Mouse (Mus musculus) lung, embryonic 16.5 days (tissue): ENCODE results near the gene Bco1. TPM values are rescaled to one million over a fixed set of nuclear protein-coding genes. Genes with fewer than 3 reads are reported as not detected.
A peak's percentile ranks its signal among the peaks of the same experiment; 100 is the strongest.

Experiments
- ATAC-seq: fragments of 200-750 bp; cut with Nextera tagmentation; 2 replicates; pipeline ENCODE4 v1.8.0; 2017; ENCODE audit warnings: low read depth, mild to moderate bottlenecking, moderate library complexity
- H3K27ac ChIP-seq: fragments of 300-500 bp; sonication (generic); 2 replicates; pipeline ENCODE4 v1.5.1; 2014; ENCODE audit warnings: mild to moderate bottlenecking, control low read depth, low read length
- H3K27me3 ChIP-seq: fragments of 300-500 bp; sonication (generic); 2 replicates; pipeline ENCODE4 v1.6.1; 2014; ENCODE audit warnings: low read depth, low read length, mixed read lengths; ENCODE audit not compliant: control insufficient read depth, insufficient read depth
- H3K36me3 ChIP-seq: fragments of 300-500 bp; sonication (generic); 2 replicates; pipeline ENCODE4 v1.6.1; 2014; ENCODE audit warnings: low read length; ENCODE audit not compliant: control insufficient read depth, insufficient read depth
- H3K4me1 ChIP-seq: fragments of 300-500 bp; sonication (generic); replicated peaks from 2 replicates; pipeline ENCODE4 v1.6.1; 2014; ENCODE audit warnings: low read length, mixed read lengths; ENCODE audit not compliant: control insufficient read depth, insufficient read depth
- H3K4me2 ChIP-seq: fragments of 300-500 bp; sonication (generic); 2 replicates; pipeline ENCODE4 v1.6.1; 2014; ENCODE audit warnings: low read depth, low read length, control low read depth
- H3K4me3 ChIP-seq: fragments of 300-500 bp; sonication (generic); 2 replicates; pipeline ENCODE4 v1.5.1; 2014; ENCODE audit warnings: mild to moderate bottlenecking, low read length, control low read depth
- H3K9ac ChIP-seq: fragments of 300-500 bp; sonication (generic); 2 replicates; pipeline ENCODE4 v1.6.1; 2014; ENCODE audit warnings: low read length, control low read depth
- H3K9me3 ChIP-seq: fragments of 300-500 bp; sonication (generic); 2 replicates; pipeline ENCODE4 v1.6.1; 2016; ENCODE audit warnings: low read length; ENCODE audit not compliant: control insufficient read depth
- WGBS: fragments of 180-500 bp; shearing (Covaris S2); extraction: QIAGEN DNeasy Blood & Tissue Kit; methylation state at CpG from one replicate; pipeline ENCODE4 v1.1.7; 2014; 5-methylcytosine and 5-hydroxymethylcytosine counted together
- polyA plus RNA-seq: library from polyadenylated mRNA; unstranded; fragments of >200 nt; fragmentation: Nextera tagmentation; extraction: Ambion mirVana; gene quantifications from 2 replicates; pipeline ENCODE4 v1.2.1, GENCODE M21; 2015

Gene Bco1
- polyA plus RNA-seq, 1 experiment from 2014 or later = 0.40 TPM

DNA sequence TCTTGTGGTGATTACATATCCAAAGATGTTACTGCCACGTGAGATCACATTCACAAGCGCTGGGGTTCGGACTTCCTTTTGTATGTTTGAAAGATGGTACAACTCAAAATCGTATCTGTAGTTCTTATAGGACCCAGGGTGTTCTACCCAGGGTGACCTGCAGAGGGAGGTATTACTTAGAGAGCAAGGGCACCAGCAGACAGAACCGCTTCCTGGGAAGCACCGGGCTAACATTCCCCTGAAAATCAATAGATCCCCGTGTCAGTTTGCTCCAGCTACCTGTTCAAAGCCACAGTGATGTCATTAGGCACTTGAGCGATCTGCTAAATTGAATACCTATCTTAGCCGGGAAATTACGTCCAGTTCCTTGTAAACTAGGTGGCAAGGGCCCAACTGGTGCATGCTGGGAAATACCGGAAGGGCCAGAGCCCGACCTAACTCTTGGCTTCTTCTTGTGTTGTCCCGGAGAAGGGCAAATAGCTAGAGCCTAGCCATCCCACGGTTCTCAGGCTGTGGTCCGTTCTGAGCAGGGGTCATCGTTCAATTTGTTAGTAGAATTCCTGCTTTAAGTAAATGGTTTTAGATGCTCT lies 14.2 kb downstream of the Bco1 start:
- Histone ChIP-seq H3K27ac (no peak overlapping the region), H3K9me3 (no peaks in the 10 kb centered on the region), H3K4me3 (no peak overlapping the region), H3K4me1 (no peaks in the 10 kb centered on the region), H3K36me3 (no peaks in the 10 kb centered on the region), H3K4me2 (peak overlapping the region; percentile 17; the same call in 1 of the 2 replicates), H3K9ac (no peak overlapping the region), H3K27me3 (no peaks in the 10 kb centered on the region)
- ATAC-seq = no peak
- WGBS = 45% methylated on average over 16 of the region's 16 CpGs

DNA sequence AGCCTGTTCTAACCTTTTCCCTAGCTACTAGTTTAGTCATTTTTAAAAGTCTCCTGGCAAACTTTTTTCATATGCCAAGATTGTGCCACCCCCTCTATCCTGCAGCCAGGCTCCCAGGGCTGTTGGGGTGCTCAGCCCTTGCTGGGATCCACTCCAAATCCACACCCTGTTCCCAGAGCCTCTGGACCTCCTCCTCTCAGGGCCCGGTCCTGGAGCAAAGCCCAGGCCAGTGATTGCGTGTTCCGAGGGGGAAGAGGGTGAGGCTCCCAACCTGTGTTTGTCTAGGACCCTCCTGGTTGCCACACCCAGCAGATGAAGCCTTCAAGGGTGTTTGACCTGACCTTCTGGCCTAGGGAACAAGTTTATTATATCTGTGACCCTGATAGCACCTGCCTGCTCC lies 16.0 kb downstream of the Bco1 start:
- H3K4me1 ChIP-seq = peaks cover 8% of the 10 kb centered on the region; the same call in 1 of the 2 replicates
- WGBS = 44% methylated on average over 3 of the region's 3 CpGs
- peak; percentile 36; the same call in 1 of the 2 replicates for ATAC-seq

DNA sequence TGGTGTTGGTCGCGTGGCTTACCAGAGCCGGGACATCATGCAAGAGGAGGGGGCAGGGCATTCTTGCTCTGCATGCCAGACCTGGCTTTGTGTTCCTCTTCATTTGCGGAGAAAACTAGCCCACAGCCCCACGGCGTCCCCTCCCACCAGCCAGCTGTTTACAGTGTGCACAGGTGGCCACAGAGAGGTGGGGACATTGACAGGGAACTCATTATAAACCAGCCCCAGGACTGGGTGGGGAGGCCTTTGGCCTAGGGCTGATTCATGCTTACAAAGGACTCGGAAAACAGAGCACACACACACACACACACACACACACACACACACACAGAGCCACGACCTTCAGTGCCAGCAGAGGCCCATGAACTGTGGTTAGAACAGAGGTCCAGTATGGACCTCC lies 16.6 kb downstream of the Bco1 start:
- Histone ChIP-seq H3K27ac (peak overlapping the region; percentile 6), H3K4me1 (peaks cover 8% of the 10 kb centered on the region; the same call in 1 of the 2 replicates), H3K9ac (no peak overlapping the region), H3K27me3 (no peaks in the 10 kb centered on the region), H3K9me3 (no peaks in the 10 kb centered on the region), H3K4me2 (no peak overlapping the region), H3K36me3 (no peaks in the 10 kb centered on the region), H3K4me3 (no peak overlapping the region)
- no peak for ATAC-seq
- 42% methylated on average over 8 of the region's 8 CpGs for WGBS

More for the DNA sequence above, 16.0 kb downstream of the Bco1 start:
- no peaks in the 10 kb centered on the region for H3K36me3 ChIP-seq
- H3K4me3 ChIP-seq = no peak overlapping the region
- H3K27me3 ChIP-seq = no peaks in the 10 kb centered on the region
- H3K9ac ChIP-seq = no peak overlapping the region
- H3K9me3 ChIP-seq = no peaks in the 10 kb centered on the region
- no peak overlapping the region for H3K4me2 ChIP-seq
- H3K27ac ChIP-seq = peak overlapping the region; percentile 6

DNA sequence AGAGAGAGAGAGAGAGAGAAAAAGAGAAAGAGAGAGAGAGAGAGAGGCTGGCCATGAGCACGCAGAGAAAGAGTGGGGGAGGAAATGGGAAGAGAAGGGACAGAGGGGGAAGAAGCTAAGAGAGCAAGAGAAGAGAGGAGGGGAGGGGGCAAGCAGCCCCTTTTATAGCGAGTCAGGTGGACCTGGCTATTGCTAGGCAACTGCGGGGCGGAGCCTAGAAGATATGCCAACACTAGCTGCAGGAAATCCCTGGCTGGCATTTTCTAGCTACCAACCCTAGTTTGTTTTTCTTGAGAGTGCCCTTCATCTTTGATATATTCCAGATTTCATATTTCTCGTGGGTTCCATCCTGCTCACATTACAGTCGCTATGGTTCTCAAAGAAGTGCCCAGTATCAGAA lies 19.4 kb downstream of the Bco1 start:
- Histone ChIP-seq H3K9ac (no peak overlapping the region), H3K9me3 (no peaks in the 10 kb centered on the region), H3K27ac (peak overlapping the region; percentile 48), H3K4me1 (peaks cover 8% of the 10 kb centered on the region; the same call in 1 of the 2 replicates), H3K4me3 (no peak overlapping the region; the same call in 1 of the 2 replicates), H3K27me3 (no peaks in the 10 kb centered on the region), H3K36me3 (no peaks in the 10 kb centered on the region), H3K4me2 (peak overlapping the region; percentile 39; the same call in 1 of the 2 replicates)
- 36% methylated on average over 6 of the region's 6 CpGs for WGBS
- peak; percentile 42; the same call in 1 of the 2 replicates for ATAC-seq

DNA sequence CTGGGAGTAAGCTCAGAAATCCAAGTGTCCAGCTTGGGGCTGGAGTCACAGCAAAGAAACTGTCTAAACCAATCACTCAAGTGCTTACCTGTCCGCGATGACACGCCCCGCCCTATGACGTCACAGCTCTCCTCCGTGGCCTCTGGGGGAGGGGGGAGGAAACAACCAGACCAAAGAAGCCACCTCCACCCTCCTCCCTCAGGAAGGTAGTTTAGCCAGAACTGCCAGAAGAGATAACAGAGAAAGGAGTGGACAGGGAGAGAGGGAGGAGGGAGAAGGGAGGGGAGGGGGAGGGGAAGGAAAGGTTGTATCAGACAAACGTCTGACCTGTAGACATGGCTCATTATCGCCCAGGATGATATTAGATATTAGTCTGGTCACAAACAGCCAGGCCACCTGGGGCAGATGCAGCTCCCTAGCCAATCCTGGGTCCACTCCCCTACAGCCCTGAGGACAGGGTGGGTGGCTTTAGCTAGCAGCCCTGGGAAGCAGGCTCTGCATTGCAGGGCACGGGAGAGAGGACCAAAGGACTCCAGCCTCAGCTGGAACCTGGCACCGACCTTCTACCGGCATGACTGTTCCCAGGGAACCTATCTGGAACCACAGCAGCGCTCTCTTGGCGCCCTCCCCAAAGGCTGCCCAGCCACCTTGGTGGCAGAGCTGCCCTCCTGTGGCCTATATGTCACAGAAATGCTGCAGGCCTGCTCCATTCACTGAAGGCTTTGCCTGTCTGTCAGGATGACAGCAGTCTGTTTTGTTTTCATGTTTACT lies 20.2 kb downstream of the Bco1 start:
- H3K27me3 ChIP-seq = no peaks in the 10 kb centered on the region
- H3K4me2 ChIP-seq = peak overlapping the region; percentile 39
- peak overlapping the region; percentile 23 for H3K4me3 ChIP-seq
- no peaks in the 10 kb centered on the region for H3K36me3 ChIP-seq
- H3K27ac ChIP-seq = peak overlapping the region; percentile 65
- H3K9ac ChIP-seq = 0 out of 2 replicates have a peak overlapping the region, but pooled peaks have one; percentile 26
- peaks cover 8% of the 10 kb centered on the region; the same call in 1 of the 2 replicates for H3K4me1 ChIP-seq
- peak; percentile 51 for ATAC-seq
- no peaks in the 10 kb centered on the region for H3K9me3 ChIP-seq
- 12% methylated on average over 13 of the region's 13 CpGs for WGBS

DNA sequence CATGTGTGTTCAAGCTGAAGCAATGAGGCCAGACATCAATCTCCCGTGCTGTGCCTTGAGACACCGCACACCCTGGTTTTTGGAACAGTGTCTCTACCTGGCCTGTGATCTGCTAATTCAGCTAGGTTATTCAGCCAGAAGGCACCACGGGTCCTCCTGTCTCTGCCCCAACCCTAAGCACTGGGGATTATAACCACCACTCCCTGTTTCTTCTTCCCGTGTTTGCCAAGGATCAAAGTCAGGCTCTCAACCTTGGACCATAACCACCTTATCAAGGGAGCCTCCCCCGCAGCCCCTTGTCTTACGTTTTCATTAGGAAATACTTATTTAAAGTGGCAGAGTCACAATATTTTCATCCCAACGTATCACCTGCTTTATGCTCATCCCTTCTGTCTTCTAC lies 20.9 kb downstream of the Bco1 start:
- no peak for ATAC-seq
- H3K27ac ChIP-seq = no peak overlapping the region
- 59% methylated on average over 7 of the region's 7 CpGs for WGBS
- no peaks in the 10 kb centered on the region for H3K27me3 ChIP-seq
- H3K4me1 ChIP-seq = peaks cover 8% of the 10 kb centered on the region; the same call in 1 of the 2 replicates
- no peak overlapping the region for H3K9ac ChIP-seq
- no peak overlapping the region for H3K4me2 ChIP-seq
- H3K9me3 ChIP-seq = no peaks in the 10 kb centered on the region
- no peak overlapping the region for H3K4me3 ChIP-seq
- H3K36me3 ChIP-seq = no peaks in the 10 kb centered on the region

DNA sequence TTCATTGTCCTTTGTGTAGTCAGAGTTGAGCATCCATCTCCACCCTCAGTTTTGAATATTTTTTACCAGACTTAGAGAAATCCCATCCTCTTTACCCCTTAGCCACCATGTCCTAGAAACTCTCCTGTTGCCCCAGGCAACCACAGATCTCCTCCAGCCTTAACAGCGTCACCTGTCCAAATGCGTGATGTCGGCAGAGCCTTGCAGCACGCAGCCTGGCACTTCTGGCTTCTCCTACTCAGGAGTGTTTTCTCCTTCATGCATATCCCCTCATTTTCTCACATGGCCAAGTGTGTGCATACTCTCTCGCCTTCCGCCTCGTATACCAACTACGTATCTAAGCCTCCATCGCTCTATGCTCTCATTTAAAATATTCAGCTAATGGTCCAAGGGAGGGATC lies 22.8 kb downstream of the Bco1 start:
- Histone ChIP-seq H3K27ac (no peak overlapping the region), H3K9me3 (no peaks in the 10 kb centered on the region), H3K4me1 (peaks cover 8% of the 10 kb centered on the region; the same call in 1 of the 2 replicates), H3K4me3 (no peak overlapping the region), H3K27me3 (no peaks in the 10 kb centered on the region), H3K9ac (no peak overlapping the region), H3K36me3 (no peaks in the 10 kb centered on the region), H3K4me2 (no peak overlapping the region)
- no peak for ATAC-seq
- WGBS = 80% methylated on average over 9 of the region's 9 CpGs

DNA sequence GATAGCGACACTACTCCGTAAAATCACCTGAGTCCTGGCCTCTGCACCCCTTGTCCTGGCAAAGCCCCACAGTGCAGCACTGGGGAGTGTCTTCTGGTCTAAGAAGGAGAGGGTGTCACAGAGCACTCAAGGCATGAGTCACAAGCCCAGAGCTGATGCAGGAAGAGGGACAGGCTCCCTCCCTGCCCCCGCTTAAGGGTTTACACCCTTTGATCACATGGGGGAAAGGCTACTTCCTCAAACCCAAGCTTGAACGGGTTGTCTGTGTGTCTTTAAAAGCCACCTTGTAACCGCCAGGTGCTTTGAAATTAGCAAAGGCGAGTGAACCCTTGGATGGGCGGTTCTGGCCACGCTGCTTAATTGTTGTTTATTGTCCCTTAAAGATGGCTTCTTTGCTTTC lies 25.6 kb downstream of the Bco1 start:
- H3K27me3 ChIP-seq = no peaks in the 10 kb centered on the region
- H3K4me1 ChIP-seq = no peaks in the 10 kb centered on the region; the same call in 1 of the 2 replicates
- 62% methylated on average over 8 of the region's 8 CpGs for WGBS
- no peaks in the 10 kb centered on the region for H3K36me3 ChIP-seq
- no peak overlapping the region for H3K9ac ChIP-seq
- ATAC-seq = no peak; the same call in 1 of the 2 replicates
- H3K4me2 ChIP-seq = no peak overlapping the region
- no peak overlapping the region for H3K27ac ChIP-seq
- no peak overlapping the region for H3K4me3 ChIP-seq
- H3K9me3 ChIP-seq = no peaks in the 10 kb centered on the region

DNA sequence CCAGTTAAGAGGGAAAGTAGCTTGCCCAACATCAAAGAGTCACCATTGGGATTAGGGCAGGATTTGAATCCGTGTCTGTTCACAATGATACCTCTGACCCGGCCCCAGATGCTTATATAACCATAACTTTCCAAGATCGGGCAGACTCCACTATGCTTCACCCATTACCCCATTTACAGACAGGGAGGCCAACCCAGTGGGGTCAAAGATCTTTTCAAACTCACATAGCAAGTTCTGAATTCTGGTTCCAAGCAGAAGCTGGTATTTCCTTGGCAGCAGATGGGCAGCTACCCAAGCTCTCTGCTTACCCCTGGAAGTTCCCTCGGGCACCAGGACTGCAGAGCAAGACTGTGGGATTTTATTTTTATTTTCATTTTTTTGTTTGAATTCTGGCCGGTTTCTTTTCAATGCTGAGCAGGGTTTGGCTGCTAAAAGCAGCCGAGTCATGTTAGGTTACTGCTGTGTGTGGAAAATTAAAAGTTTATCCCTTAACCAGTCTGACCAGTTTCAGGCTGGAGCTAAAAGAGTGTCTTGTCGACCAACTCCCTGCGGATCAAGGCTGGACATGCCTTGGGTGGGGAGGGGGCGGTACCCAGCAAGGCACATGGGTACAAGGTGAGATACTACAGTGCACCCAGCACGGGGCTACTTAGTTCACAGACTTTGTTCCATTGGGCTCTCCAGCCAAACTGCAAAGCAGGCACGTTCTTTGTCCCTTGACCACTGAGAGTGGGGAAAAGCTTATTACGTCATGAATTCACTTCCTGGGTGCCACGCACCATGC lies 28.4 kb downstream of the Bco1 start:
- no peak overlapping the region for H3K9ac ChIP-seq
- no peaks in the 10 kb centered on the region for H3K27me3 ChIP-seq
- no peaks in the 10 kb centered on the region for H3K9me3 ChIP-seq
- H3K27ac ChIP-seq = no peak overlapping the region
- no peak overlapping the region for H3K4me3 ChIP-seq
- H3K4me1 ChIP-seq = no peaks in the 10 kb centered on the region; the same call in 1 of the 2 replicates
- H3K36me3 ChIP-seq = no peaks in the 10 kb centered on the region
- ATAC-seq = peak; percentile 82
- WGBS = 62% methylated on average over 13 of the region's 13 CpGs
- no peak overlapping the region for H3K4me2 ChIP-seq
